Mouse (Mus musculus) heart, postnatal 10 days (tissue): ENCODE measurements around the gene Rnf20. TPM values are rescaled to one million over a fixed set of nuclear protein-coding genes. Genes with fewer than 3 reads are reported as not detected.
"Not testable (repeated sequence)": the region's sequence is repeated elsewhere in the genome, so short reads cannot be mapped to it uniquely, and the experiment has no call there.

Experiments used
- DNase-seq, 2 experiments: peaks; one replicate each; pipeline ENCODE4 v3.0.0; 2021
- intact Hi-C: fragments of 180-260 bp; cut with DNase I; formaldehyde crosslinking; loops from one replicate; pipeline ENCODE4 v1.15.1; 2025
- total RNA-seq, 2 experiments: library from RNA; stranded (reverse); gene quantifications; 2 replicates each; pipeline ENCODE4 v1.2.3; 2021

Rnf20 gene
- total RNA-seq, result 10 to 100 TPM; 36.9 TPM

- intact Hi-C loops, result loop anchor here (1.0 to 5.0 kb wide), 2 partner anchors 47 to 109 kb away; partner anchors contain the start of genes Mrpl50 and Zfp189
- peak; percentile 97 to 98 for DNase-seq
Measured at GRCm38 (mm10) chr4:49631319-49632138, at the start of gene Rnf20. TSS of gene Rnf20 (plus strand) at chr4:49632006.

GRCm38 (mm10) chr4:49583965-49584831, 47.6 kb upstream of the Rnf20 start:
- intact Hi-C loops, result loop anchor here (1.0 kb wide), 1 partner anchor 47 kb away; no protein-coding TSS in a partner anchor
- DNase-seq, result peak; percentile 36 to 54

- intact Hi-C loops, result no loop called here
- peak; percentile 69 to 71 for DNase-seq
Measured at GRCm38 (mm10) chr4:49585524-49586101, 46.2 kb upstream of the Rnf20 start.

- DNase-seq, result no peak
- intact Hi-C loops, result no loop called here
Measured at GRCm38 (mm10) chr4:49586811-49587210, 45.0 kb upstream of the Rnf20 start.

GRCm38 (mm10) chr4:49590152-49590551, 41.7 kb upstream of the Rnf20 start:
- intact Hi-C loops, result no loop called here

GRCm38 (mm10) chr4:49596846-49597182, 35.0 kb upstream of the Rnf20 start:
- DNase-seq, result no peak
- intact Hi-C loops, result loop anchor here (2.0 kb wide), 1 partner anchor 30 kb away; no protein-coding TSS in a partner anchor

More at GRCm38 (mm10) chr4:49590152-49590551, 41.7 kb upstream of the Rnf20 start:
- no peak for DNase-seq

GRCm38 (mm10) chr4:49597183-49598100, 34.4 kb upstream of the Rnf20 start, which contains the start of gene Tmem246:
TSS of gene Tmem246 (minus strand) at chr4:49597876.
- intact Hi-C loops, result loop anchor here (2.0 kb wide), 2 partner anchors 31 to 73 kb away; no protein-coding TSS in a partner anchor
- DNase-seq, result peak; percentile 84 to 86

GRCm38 (mm10) chr4:49603161-49603560, 28.6 kb upstream of the Rnf20 start:
- no peak for DNase-seq
- intact Hi-C loops, result no loop called here

- intact Hi-C loops, result no loop called here
- DNase-seq, result no peak
Measured at GRCm38 (mm10) chr4:49604016-49604546, 27.7 kb upstream of the Rnf20 start.

GRCm38 (mm10) chr4:49604616-49605015, 27.2 kb upstream of the Rnf20 start:
- intact Hi-C loops, result no loop called here
- no peak for DNase-seq

- intact Hi-C loops, result no loop called here
- DNase-seq, result no peak
Measured at GRCm38 (mm10) chr4:49605459-49605858, 26.3 kb upstream of the Rnf20 start.

GRCm38 (mm10) chr4:49616924-49617323, 14.9 kb upstream of the Rnf20 start:
- intact Hi-C loops, result no loop called here
- no peak for DNase-seq

- DNase-seq, intact Hi-C loops: not testable (repeated sequence)
Measured at GRCm38 (mm10) chr4:49619861-49620260, 11.9 kb upstream of the Rnf20 start.

- intact Hi-C loops, result no loop called here
Measured at GRCm38 (mm10) chr4:49622272-49622671, 9.5 kb upstream of the Rnf20 start.

GRCm38 (mm10) chr4:49623916-49624315, 7.9 kb upstream of the Rnf20 start:
- intact Hi-C loops, result no loop called here
- DNase-seq, result no peak

More at GRCm38 (mm10) chr4:49622272-49622671, 9.5 kb upstream of the Rnf20 start:
- DNase-seq, result no peak

GRCm38 (mm10) chr4:49624969-49625368, 6.8 kb upstream of the Rnf20 start:
- intact Hi-C loops, result not testable (repeated sequence)

GRCm38 (mm10) chr4:49626973-49627372, 4.8 kb upstream of the Rnf20 start:
- intact Hi-C loops, result loop anchor here (1.0 kb wide), 2 partner anchors 28 to 60 kb away; no protein-coding TSS in a partner anchor
- peak; percentile 81 to 87 for DNase-seq

More at GRCm38 (mm10) chr4:49624969-49625368, 6.8 kb upstream of the Rnf20 start:
- not testable (repeated sequence) for DNase-seq

GRCm38 (mm10) chr4:49628941-49629340, 2.9 kb upstream of the Rnf20 start:
- intact Hi-C loops, result no loop called here
- DNase-seq, result no peak

- intact Hi-C loops, result loop anchor here (5.0 kb wide), 1 partner anchor 110 kb away; the partner anchor contains the start of genes Mrpl50 and Zfp189
- DNase-seq, result no peak
Measured at GRCm38 (mm10) chr4:49632139-49632481, 304 bp downstream of the Rnf20 start.
